Mouse (Mus musculus) kidney, embryonic 16.5 days (tissue): Measurements from ENCODE around the gene Kcp. TPM values are rescaled to one million over a fixed set of nuclear protein-coding genes. Genes with fewer than 3 reads are reported as not detected.

Experiments used
- ATAC-seq: fragments of 200-750 bp; cut with Nextera tagmentation; 2 replicates; pipeline ENCODE4 v1.8.0; 2017; ENCODE audit warnings: moderate TSS enrichment; ENCODE audit not compliant: low FRiP score, low TSS enrichment
- H3K27ac ChIP-seq: fragments of 300-500 bp; sonication (generic); 2 replicates; pipeline ENCODE4 v1.5.1; 2014; ENCODE audit warnings: low read length
- H3K27me3 ChIP-seq: fragments of 300-500 bp; sonication (generic); 2 replicates; pipeline ENCODE4 v1.6.1; 2014; ENCODE audit warnings: low read length, control low read depth, mixed read lengths; ENCODE audit not compliant: insufficient read depth
- H3K36me3 ChIP-seq: fragments of 300-500 bp; sonication (generic); 2 replicates; pipeline ENCODE4 v1.6.1; 2014; ENCODE audit warnings: low read length, control low read depth, mixed read lengths; ENCODE audit not compliant: insufficient read depth
- H3K4me1 ChIP-seq: fragments of 300-500 bp; sonication (generic); 2 replicates; pipeline ENCODE4 v1.6.1; 2014; ENCODE audit warnings: low read length, control low read depth, mixed read lengths; ENCODE audit not compliant: insufficient read depth
- H3K4me2 ChIP-seq: fragments of 300-500 bp; sonication (generic); replicated peaks from 2 replicates; pipeline ENCODE4 v1.6.1; 2014; ENCODE audit warnings: low read depth, low read length
- H3K4me3 ChIP-seq: fragments of 300-500 bp; sonication (generic); 2 replicates; pipeline ENCODE4 v1.5.1; 2014; ENCODE audit warnings: mild to moderate bottlenecking, low read length
- H3K9ac ChIP-seq: fragments of 300-500 bp; sonication (generic); replicated peaks from 2 replicates; pipeline ENCODE4 v1.6.1; 2014; ENCODE audit warnings: low read length
- H3K9me3 ChIP-seq: fragments of 300-500 bp; sonication (generic); 2 replicates; pipeline ENCODE4 v1.6.1; 2016; ENCODE audit warnings: low read length, control low read depth
- WGBS: fragments of 180-500 bp; shearing (Covaris S2); extraction: QIAGEN DNeasy Blood & Tissue Kit; methylation state at CpG from one replicate; pipeline ENCODE4 v1.1.7; 2014; 5-methylcytosine and 5-hydroxymethylcytosine counted together
- polyA plus RNA-seq: library from polyadenylated mRNA; unstranded; fragments of >200 nt; fragmentation: Nextera tagmentation; extraction: Ambion mirVana; gene quantifications from 2 replicates; pipeline ENCODE4 v1.2.1, GENCODE M21; 2015

The Kcp gene
- polyA plus RNA-seq, 1 experiment from 2014 or later = 34.5 TPM

DNA sequence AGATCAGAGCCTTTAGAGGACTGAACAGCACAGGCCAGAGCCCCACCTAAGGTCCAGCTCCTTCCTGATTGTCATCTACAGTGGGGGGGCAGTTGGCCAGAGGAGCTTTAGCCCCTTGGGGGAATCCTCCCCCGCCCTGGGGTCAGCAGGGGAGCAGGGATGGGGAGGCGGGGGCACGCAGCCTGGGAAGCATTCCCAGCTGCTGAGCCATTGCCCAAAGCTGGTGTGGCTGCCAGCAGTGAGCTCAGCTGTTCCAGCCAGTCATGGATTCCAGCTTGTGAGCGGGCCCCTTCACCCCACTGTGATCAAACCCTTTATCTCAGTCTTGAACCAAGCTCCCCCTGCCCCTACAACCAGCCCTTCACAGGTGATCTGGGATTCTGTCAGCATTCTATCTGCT, 68.5 kb downstream of the Kcp start:
- no peak for ATAC-seq
- Histone ChIP-seq H3K27ac (no peak overlapping the region), H3K4me2 (no peak overlapping the region), H3K4me3 (no peak overlapping the region), H3K9me3 (no peaks in the 10 kb centered on the region), H3K4me1 (peaks cover 29% of the 10 kb centered on the region), H3K9ac (no peak overlapping the region), H3K36me3 (peaks cover 10% of the 10 kb centered on the region; the same call in 1 of the 2 replicates), H3K27me3 (0 out of 2 replicates have a peak, but pooled peaks cover 3% of the 10 kb centered on the region)
- WGBS = 69% methylated on average over 4 of the region's 4 CpGs

DNA sequence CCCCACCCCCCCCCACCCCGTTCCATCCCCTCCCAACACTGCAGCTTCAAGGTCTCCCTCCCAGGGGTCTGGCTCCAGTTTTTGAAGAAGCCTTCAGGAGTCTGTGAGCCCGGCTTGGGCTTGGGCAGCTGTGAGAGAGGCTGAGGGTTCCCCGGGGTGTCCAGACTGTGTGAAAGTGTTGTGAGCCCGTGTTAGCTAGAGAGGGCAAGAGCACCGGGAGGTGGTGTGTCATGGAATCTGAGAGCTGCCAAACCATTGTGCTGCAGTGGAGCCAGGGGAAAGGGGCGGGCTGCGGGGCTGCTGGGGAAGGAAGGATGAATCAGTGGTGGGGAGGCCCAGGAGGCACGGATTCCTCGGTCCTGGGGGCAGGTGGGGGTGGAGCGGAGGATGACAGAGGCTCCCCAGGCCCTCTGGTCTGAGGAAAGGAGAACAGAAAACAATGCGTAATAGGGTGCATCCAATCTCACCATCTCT, 71.3 kb downstream of the Kcp start:
- Histone ChIP-seq H3K27me3 (peaks cover 24% of the 10 kb centered on the region; the same call in 1 of the 2 replicates), H3K4me3 (peak overlapping the region; percentile 61; the same call in 1 of the 2 replicates), H3K4me1 (peaks cover 47% of the 10 kb centered on the region), H3K9me3 (no peaks in the 10 kb centered on the region), H3K4me2 (peak overlapping the region; percentile 89), H3K9ac (peak overlapping the region; percentile 39), H3K27ac (peak overlapping the region; percentile 88), H3K36me3 (0 out of 2 replicates have a peak, but pooled peaks cover 7% of the 10 kb centered on the region)
- 0 out of 2 replicates have a peak, but pooled peaks have one; percentile 16 for ATAC-seq
- WGBS = 10% methylated on average over 11 of the region's 11 CpGs

DNA sequence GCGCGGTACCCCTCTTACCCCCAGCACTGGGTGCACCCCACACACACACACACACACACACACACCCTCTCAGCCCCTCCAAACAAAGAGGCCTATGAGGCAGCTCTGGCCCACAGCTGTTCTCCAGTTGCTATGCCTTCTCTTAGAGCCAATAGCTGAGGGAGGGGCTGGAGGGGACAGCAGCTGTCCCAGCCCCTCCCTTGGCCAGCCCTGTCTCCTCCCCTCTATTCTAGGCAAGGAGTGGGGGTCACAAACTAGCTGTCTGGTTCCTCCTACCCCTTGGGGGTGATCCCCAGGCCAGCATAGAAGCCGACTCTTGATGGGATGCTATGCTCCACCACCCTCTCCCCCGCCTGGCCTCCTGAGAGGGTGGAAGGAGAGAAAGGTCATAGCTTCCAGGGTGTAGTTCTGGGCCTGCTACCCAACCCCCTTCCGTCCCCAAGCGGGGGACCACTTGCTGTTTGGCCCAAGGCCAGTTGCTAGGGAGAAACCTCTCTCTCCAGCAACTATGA, 71.8 kb downstream of the Kcp start:
- Histone ChIP-seq H3K4me3 (peak overlapping the region; percentile 61), H3K4me2 (peak overlapping the region; percentile 89), H3K27me3 (peaks cover 25% of the 10 kb centered on the region; the same call in 1 of the 2 replicates), H3K36me3 (0 out of 2 replicates have a peak, but pooled peaks cover 7% of the 10 kb centered on the region), H3K9ac (peak overlapping the region; percentile 39), H3K27ac (peak overlapping the region; percentile 88), H3K9me3 (no peaks in the 10 kb centered on the region), H3K4me1 (peaks cover 47% of the 10 kb centered on the region)
- ATAC-seq = peak; percentile 67
- WGBS = under 1% methylated on average over 6 of the region's 6 CpGs

DNA sequence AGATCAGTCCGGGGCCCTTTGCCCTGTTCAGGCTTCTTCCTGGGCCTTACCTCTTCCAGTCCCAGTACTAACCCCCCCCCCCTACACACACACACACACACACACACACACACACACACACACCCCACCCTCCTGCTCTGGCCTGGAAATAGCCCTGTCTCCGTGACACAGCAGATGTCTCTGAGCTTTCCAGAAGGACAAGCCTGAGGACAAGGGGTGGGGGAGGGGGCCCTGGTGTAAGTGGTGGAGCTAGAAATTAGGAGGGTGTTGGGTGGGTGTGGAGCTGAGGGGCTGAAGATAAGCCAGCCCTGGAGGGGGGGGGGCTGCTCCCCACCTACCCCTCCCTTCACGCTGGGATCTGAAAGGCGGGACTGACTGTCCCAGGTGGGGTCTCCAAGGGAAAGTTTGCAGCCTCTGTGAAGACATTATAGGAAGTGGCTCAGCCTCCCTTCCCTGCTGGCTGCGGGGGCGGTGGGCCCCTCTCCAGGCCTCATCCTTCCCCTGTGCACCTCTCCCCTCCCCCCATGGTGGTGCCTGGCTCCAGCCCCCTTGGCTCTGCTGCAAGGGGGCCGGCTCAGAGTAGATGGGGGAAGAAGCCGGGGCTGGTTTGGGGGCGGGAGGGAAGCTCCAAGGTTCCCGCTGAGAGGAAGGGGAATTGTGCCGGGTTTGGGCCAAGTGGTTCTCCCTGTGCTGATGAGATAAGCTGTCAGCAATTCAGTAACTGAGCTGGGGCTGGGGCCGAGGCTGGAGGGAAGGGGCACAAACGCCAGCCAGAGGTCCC, 72.7 kb downstream of the Kcp start:
- H3K36me3 ChIP-seq = no peaks in the 10 kb centered on the region
- no peaks in the 10 kb centered on the region for H3K9me3 ChIP-seq
- peak overlapping the region; percentile 89 for H3K4me2 ChIP-seq
- peak overlapping the region; percentile 39; the same call in 1 of the 2 replicates for H3K9ac ChIP-seq
- 6% methylated on average over 12 of the region's 13 CpGs for WGBS
- peak overlapping the region; percentile 61 for H3K4me3 ChIP-seq
- ATAC-seq = peak; percentile 52
- peaks cover 47% of the 10 kb centered on the region for H3K4me1 ChIP-seq
- peaks cover 25% of the 10 kb centered on the region; the same call in 1 of the 2 replicates for H3K27me3 ChIP-seq
- H3K27ac ChIP-seq = peak overlapping the region; percentile 88

DNA sequence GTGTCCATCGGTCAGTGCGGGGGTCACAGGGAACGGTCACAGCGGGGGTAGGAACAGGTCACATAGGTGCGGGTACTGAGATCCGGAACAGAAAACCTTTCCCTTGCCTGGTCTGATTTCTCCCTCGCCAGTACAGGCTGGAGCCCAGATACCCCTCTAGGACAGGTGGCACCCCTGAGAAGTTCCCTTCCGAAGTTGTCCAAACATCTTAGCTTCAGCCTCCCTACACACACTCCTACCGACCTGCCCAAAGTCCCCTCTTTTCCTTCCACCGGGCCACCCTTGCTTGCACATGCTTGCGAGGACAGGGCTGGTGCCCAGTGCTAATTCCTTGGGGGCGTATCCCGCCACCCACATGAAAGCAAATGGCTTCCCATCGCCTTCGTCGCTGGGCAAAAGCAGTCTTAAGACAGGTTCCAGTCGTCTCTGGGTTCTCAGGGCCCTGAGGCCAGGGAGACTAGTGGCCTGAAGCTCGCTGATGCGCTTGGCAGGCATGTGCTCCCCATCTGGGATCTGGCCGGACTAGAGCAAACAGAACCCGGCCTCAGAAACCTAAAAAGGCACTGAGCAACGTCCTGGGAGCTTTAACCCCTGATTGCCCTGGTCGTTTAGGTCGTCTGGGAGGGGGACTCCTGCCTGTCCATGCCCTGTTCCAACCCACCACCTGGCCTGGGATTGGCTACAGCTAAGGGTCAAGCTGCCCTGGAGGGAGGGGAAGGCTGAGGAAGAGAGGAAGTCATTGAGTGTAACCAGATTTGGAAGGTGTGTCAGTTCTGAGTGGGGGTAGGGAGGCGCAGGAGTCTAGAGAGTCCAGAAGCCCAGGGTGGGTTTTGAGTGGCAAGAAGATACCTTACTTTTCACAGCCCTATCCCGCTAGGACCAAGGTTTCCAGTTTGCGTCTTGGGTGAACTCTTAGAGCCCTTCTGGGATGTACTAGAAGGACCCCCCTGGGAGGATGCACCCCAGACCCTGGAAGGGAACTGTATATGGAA, 73.7 kb downstream of the Kcp start:
- ATAC-seq = peak; percentile 1; the same call in 1 of the 2 replicates
- Histone ChIP-seq H3K9me3 (no peaks in the 10 kb centered on the region), H3K4me1 (peaks cover 47% of the 10 kb centered on the region), H3K27me3 (peaks cover 25% of the 10 kb centered on the region; the same call in 1 of the 2 replicates), H3K9ac (peak overlapping the region; percentile 69), H3K27ac (peak overlapping the region; percentile 49), H3K4me2 (peak overlapping the region; percentile 89), H3K4me3 (peak overlapping the region; percentile 61), H3K36me3 (no peaks in the 10 kb centered on the region)
- WGBS = 7% methylated on average over 27 of the region's 27 CpGs

DNA sequence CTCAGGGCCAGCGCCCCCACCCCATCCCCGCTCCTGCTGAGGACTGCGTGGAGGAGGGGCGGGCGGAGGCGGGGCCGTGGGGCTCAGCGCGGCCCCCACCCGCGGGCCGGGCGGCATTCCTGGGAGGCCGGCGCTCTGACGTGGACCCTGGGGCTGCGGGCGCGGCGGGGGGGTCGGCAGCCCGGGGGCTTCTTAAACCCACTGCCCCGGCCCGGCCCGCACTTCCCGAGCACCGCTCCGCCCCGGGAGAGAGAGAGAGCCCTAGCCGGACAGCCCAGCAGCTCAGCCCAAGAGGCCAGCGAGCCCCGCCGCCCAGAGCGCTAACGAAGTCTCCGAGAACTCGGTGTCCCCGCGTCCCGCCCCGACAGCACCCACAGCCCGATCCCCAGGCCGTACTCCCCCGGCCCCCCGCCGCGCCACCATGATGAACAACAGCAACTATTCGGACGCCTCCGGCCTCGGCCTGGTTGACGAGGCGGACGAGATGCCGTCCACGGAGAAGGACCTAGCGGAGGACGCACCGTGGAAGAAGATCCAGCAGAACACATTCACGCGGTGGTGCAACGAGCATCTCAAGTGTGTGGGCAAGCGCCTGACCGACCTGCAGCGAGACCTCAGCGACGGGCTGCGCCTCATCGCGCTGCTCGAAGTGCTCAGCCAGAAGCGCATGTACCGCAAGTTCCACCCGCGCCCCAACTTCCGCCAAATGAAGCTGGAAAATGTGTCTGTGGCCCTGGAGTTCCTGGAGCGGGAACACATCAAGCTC, 74.5 kb downstream of the Kcp start, which contains the start of gene Flnc:
Flnc (plus strand) TSS at position 219 of the 766 bp plus-strand sequence.
- H3K9ac ChIP-seq = peak within 1 kb of the TSS; percentile 69

DNA sequence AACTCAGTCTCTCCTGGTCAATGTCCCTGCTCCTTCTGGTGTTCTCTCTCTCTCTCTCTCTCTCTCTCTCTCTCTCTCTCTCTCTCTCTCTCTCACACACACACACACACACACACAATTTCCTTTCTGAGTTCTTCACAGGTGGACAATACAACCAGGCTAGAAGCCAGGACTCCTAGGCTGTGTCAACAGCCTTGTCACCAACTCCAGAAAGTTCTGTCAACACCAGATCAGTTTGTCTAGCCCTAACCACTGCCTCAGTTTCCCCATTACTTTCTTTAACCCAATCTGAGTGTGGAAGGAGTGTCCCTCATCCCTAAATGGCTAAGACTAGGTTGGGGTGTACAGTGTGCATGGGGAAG, 75.1 kb downstream of the Kcp start:
- Histone ChIP-seq H3K4me1 (peaks cover 47% of the 10 kb centered on the region), H3K4me2 (peak overlapping the region; percentile 89), H3K36me3 (no peaks in the 10 kb centered on the region), H3K9me3 (no peaks in the 10 kb centered on the region), H3K9ac (peak overlapping the region; percentile 69), H3K27me3 (peaks cover 25% of the 10 kb centered on the region; the same call in 1 of the 2 replicates), H3K27ac (no peak overlapping the region), H3K4me3 (peak overlapping the region; percentile 61)
- ATAC-seq = no peak

More for the DNA sequence above, 74.5 kb downstream of the Kcp start, which contains the start of gene Flnc:
- ATAC-seq = peak; percentile 23
- Histone ChIP-seq H3K9me3 (no peaks in the 10 kb centered on the region), H3K4me2 (peak within 1 kb of the TSS; percentile 89), H3K27ac (no peak within 1 kb of the TSS), H3K4me3 (peak within 1 kb of the TSS; percentile 61), H3K36me3 (no peaks in the 10 kb centered on the region), H3K27me3 (peaks cover 25% of the 10 kb centered on the region; the same call in 1 of the 2 replicates), H3K4me1 (peaks cover 47% of the 10 kb centered on the region)
- WGBS = under 1% methylated on average over 60 of the region's 77 CpGs

DNA sequence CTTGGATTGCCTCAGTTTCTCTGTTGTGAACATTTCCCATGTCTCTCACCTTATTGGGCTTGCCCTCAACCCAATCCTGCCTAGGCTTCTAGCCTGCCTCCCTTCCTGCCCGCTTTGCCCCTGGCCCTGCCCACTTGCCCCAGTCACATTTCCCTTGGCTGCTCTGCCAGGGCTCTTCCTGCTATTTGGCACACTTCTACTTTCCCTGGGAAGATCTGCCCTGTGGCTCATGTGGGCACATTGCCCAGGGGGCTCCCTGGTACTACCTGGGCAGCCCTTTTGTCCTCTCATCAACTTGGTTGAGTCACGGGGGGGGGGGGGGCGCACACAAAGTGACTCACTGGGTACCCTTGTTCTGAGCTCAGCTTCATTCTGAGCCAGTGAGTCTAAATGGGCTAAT, 75.6 kb downstream of the Kcp start:
- no peaks in the 10 kb centered on the region for H3K9me3 ChIP-seq
- no peak for ATAC-seq
- H3K27ac ChIP-seq = no peak overlapping the region
- H3K36me3 ChIP-seq = no peaks in the 10 kb centered on the region
- 67% methylated on average over 3 of the region's 3 CpGs for WGBS
- H3K4me3 ChIP-seq = no peak overlapping the region
- no peak overlapping the region for H3K9ac ChIP-seq
- H3K4me1 ChIP-seq = peaks cover 47% of the 10 kb centered on the region
- H3K27me3 ChIP-seq = peaks cover 25% of the 10 kb centered on the region; the same call in 1 of the 2 replicates
- H3K4me2 ChIP-seq = no peak overlapping the region
